Mouse (Mus musculus) neural tube, embryonic 13.5 days (tissue): ENCODE measurements around the gene Mrap2. TPM values are rescaled to one million over a fixed set of nuclear protein-coding genes. Genes with fewer than 3 reads are reported as not detected.
"Not testable (repeated sequence)": the region's sequence is repeated elsewhere in the genome, so short reads cannot be mapped to it uniquely, and the experiment has no call there.

Experiments used
- ATAC-seq: fragments of 200-750 bp; cut with Nextera tagmentation; 2 replicates; pipeline ENCODE4 v1.8.0; 2017; ENCODE audit warnings: low read depth, mild to moderate bottlenecking, moderate TSS enrichment, moderate library complexity
- H3K27ac ChIP-seq: fragments of 300-500 bp; sonication (generic); replicated peaks from 2 replicates; pipeline ENCODE4 v1.5.1; 2015; ENCODE audit warnings: moderate library complexity, mild to moderate bottlenecking, inconsistent platforms
- H3K27me3 ChIP-seq: fragments of 300-500 bp; sonication (generic); 2 replicates; pipeline ENCODE4 v1.6.1; 2015; ENCODE audit warnings: mild to moderate bottlenecking, inconsistent platforms
- H3K36me3 ChIP-seq: fragments of 300-500 bp; sonication (generic); 2 replicates; pipeline ENCODE4 v1.6.1; 2015; ENCODE audit warnings: mild to moderate bottlenecking, inconsistent platforms
- H3K4me1 ChIP-seq: fragments of 300-500 bp; sonication (generic); replicated peaks from 2 replicates; pipeline ENCODE4 v1.6.1; 2015; ENCODE audit warnings: inconsistent platforms
- H3K4me2 ChIP-seq: fragments of 300-500 bp; sonication (generic); 2 replicates; pipeline ENCODE4 v1.6.1; 2015; ENCODE audit warnings: inconsistent platforms, mild to moderate bottlenecking, moderate library complexity
- H3K4me3 ChIP-seq: fragments of 300-500 bp; sonication (generic); 2 replicates; pipeline ENCODE4 v1.5.1; 2015; ENCODE audit warnings: mild to moderate bottlenecking, inconsistent platforms
- H3K9ac ChIP-seq: fragments of 300-500 bp; sonication (generic); 2 replicates; pipeline ENCODE4 v1.6.1; 2015; ENCODE audit warnings: moderate library complexity, mild to moderate bottlenecking, inconsistent platforms
- H3K9me3 ChIP-seq: fragments of 300-500 bp; sonication (generic); 2 replicates; pipeline ENCODE4 v1.6.1; 2016; ENCODE audit warnings: inconsistent platforms
- WGBS: fragments of 180-500 bp; shearing (Covaris S2); methylation state at CpG from one replicate; pipeline ENCODE4 v1.1.7; 2015; 5-methylcytosine and 5-hydroxymethylcytosine counted together
- polyA plus RNA-seq: library from polyadenylated mRNA; unstranded; fragments of >200 nt; fragmentation: Nextera tagmentation; extraction: Ambion mirVana; gene quantifications from 2 replicates; pipeline ENCODE4 v1.2.1, GENCODE M21; 2015

Mrap2 gene
- 0.47 and 0.61 TPM in 2 replicates for polyA plus RNA-seq

- Histone ChIP-seq H3K9ac (peak within 1 kb of the TSS; percentile 44), H3K36me3 (no peaks in the 10 kb centered on the region), H3K4me1 (peaks cover 18% of the 10 kb centered on the region), H3K4me3 (peak within 1 kb of the TSS; percentile 41), H3K27me3 (peaks cover 36% of the 10 kb centered on the region), H3K4me2 (peak within 1 kb of the TSS; percentile 76), H3K27ac (no peak within 1 kb of the TSS), H3K9me3 (no peaks in the 10 kb centered on the region)
- 2% methylated on average over 29 of the region's 29 CpGs for WGBS
- peak; percentile 97 for ATAC-seq
Observed at GRCm38 (mm10) chr9:87144106-87144505, at the start of gene Mrap2. Mrap2 (plus strand) TSS chr9:87144306.

GRCm38 (mm10) chr9:87097989-87098388, 46.1 kb upstream of the Mrap2 start:
- Histone ChIP-seq H3K9me3 (no peaks in the 10 kb centered on the region), H3K36me3 (no peaks in the 10 kb centered on the region), H3K4me3 (no peak overlapping the region), H3K27ac (no peak overlapping the region), H3K4me1 (no peaks in the 10 kb centered on the region), H3K27me3 (no peaks in the 10 kb centered on the region), H3K4me2 (no peak overlapping the region), H3K9ac (no peak overlapping the region)
- WGBS = 56% methylated on average over 2 of the region's 2 CpGs
- ATAC-seq = no peak

- Histone ChIP-seq H3K4me1 (peaks cover 13% of the 10 kb centered on the region), H3K27ac (peak overlapping the region; percentile 77), H3K36me3 (no peaks in the 10 kb centered on the region), H3K27me3 (no peaks in the 10 kb centered on the region), H3K9ac (no peak overlapping the region), H3K4me3 (no peak overlapping the region), H3K4me2 (no peak overlapping the region; the same call in 1 of the 2 replicates), H3K9me3 (no peaks in the 10 kb centered on the region)
- peak; percentile 43; the same call in 1 of the 2 replicates for ATAC-seq
- 66% methylated on average over 5 of the region's 5 CpGs for WGBS
Observed at GRCm38 (mm10) chr9:87115019-87115418, 29.1 kb upstream of the Mrap2 start.

GRCm38 (mm10) chr9:87115456-87115931, 28.6 kb upstream of the Mrap2 start:
- Histone ChIP-seq H3K9me3 (no peaks in the 10 kb centered on the region), H3K9ac (no peak overlapping the region), H3K4me2 (peak overlapping the region; percentile 17), H3K36me3 (no peaks in the 10 kb centered on the region), H3K27me3 (no peaks in the 10 kb centered on the region), H3K4me3 (no peak overlapping the region), H3K27ac (peak overlapping the region; percentile 77), H3K4me1 (peaks cover 13% of the 10 kb centered on the region)
- WGBS = 33% methylated on average over 6 of the region's 6 CpGs
- ATAC-seq = peak; percentile 87

GRCm38 (mm10) chr9:87115978-87116377, 28.1 kb upstream of the Mrap2 start:
- peak; percentile 49; the same call in 1 of the 2 replicates for ATAC-seq
- no peaks in the 10 kb centered on the region for H3K36me3 ChIP-seq
- H3K4me1 ChIP-seq = peaks cover 13% of the 10 kb centered on the region
- no peaks in the 10 kb centered on the region for H3K27me3 ChIP-seq
- H3K4me2 ChIP-seq = no peak overlapping the region; the same call in 1 of the 2 replicates
- H3K9me3 ChIP-seq = no peaks in the 10 kb centered on the region
- no peak overlapping the region for H3K9ac ChIP-seq
- peak overlapping the region; percentile 57 for H3K27ac ChIP-seq
- WGBS = 50% methylated on average over 1 of the region's 1 CpGs
- H3K4me3 ChIP-seq = no peak overlapping the region

GRCm38 (mm10) chr9:87118996-87119395, 25.1 kb upstream of the Mrap2 start:
- Histone ChIP-seq H3K27me3 (no peaks in the 10 kb centered on the region), H3K9me3 (no peaks in the 10 kb centered on the region), H3K4me1 (peaks cover 13% of the 10 kb centered on the region), H3K36me3 (no peaks in the 10 kb centered on the region), H3K27ac (no peak overlapping the region), H3K9ac (no peak overlapping the region), H3K4me3 (no peak overlapping the region), H3K4me2 (no peak overlapping the region)
- 77% methylated on average over 3 of the region's 3 CpGs for WGBS
- ATAC-seq = no peak

- Histone ChIP-seq H3K9me3 (no peaks in the 10 kb centered on the region), H3K4me2 (no peak overlapping the region), H3K27ac (no peak overlapping the region), H3K36me3 (no peaks in the 10 kb centered on the region), H3K27me3 (no peaks in the 10 kb centered on the region), H3K9ac (no peak overlapping the region), H3K4me1 (no peaks in the 10 kb centered on the region), H3K4me3 (no peak overlapping the region)
- 54% methylated on average over 9 of the region's 9 CpGs for WGBS
- no peak for ATAC-seq
Observed at GRCm38 (mm10) chr9:87121956-87122493, 22.1 kb upstream of the Mrap2 start.

GRCm38 (mm10) chr9:87127046-87127445, 17.1 kb upstream of the Mrap2 start:
- 78% methylated on average over 6 of the region's 6 CpGs for WGBS
- H3K36me3 ChIP-seq, H3K4me2 ChIP-seq, H3K4me1 ChIP-seq, ATAC-seq, H3K27me3 ChIP-seq, H3K9me3 ChIP-seq, H3K4me3 ChIP-seq, H3K9ac ChIP-seq, H3K27ac ChIP-seq: not testable (repeated sequence)

- WGBS = 70% methylated on average over 14 of the region's 14 CpGs
- H3K9me3 ChIP-seq = no peaks in the 10 kb centered on the region
- H3K4me1 ChIP-seq = 0 out of 2 replicates have a peak, but pooled peaks cover 4% of the 10 kb centered on the region
- H3K36me3 ChIP-seq = no peaks in the 10 kb centered on the region
- no peaks in the 10 kb centered on the region; the same call in 1 of the 2 replicates for H3K27me3 ChIP-seq
- ATAC-seq = no peak
- no peak overlapping the region for H3K9ac ChIP-seq
- H3K4me2 ChIP-seq = no peak overlapping the region
- H3K27ac ChIP-seq = no peak overlapping the region
- H3K4me3 ChIP-seq = no peak overlapping the region
Observed at GRCm38 (mm10) chr9:87135765-87136558, 8.1 kb upstream of the Mrap2 start.

- no peak for ATAC-seq
- no peak overlapping the region for H3K27ac ChIP-seq
- H3K4me3 ChIP-seq = no peak overlapping the region
- H3K9ac ChIP-seq = no peak overlapping the region
- H3K36me3 ChIP-seq = no peaks in the 10 kb centered on the region
- H3K4me2 ChIP-seq = no peak overlapping the region
- H3K4me1 ChIP-seq = peaks cover 18% of the 10 kb centered on the region
- H3K9me3 ChIP-seq = no peaks in the 10 kb centered on the region
- 79% methylated on average over 3 of the region's 3 CpGs for WGBS
- peaks cover 36% of the 10 kb centered on the region for H3K27me3 ChIP-seq
Observed at GRCm38 (mm10) chr9:87143076-87143475, 1.0 kb upstream of the Mrap2 start.

- Histone ChIP-seq H3K9ac (peak overlapping the region; percentile 44), H3K4me2 (peak overlapping the region; percentile 76), H3K4me3 (peak overlapping the region; percentile 41), H3K36me3 (no peaks in the 10 kb centered on the region), H3K9me3 (no peaks in the 10 kb centered on the region), H3K27ac (no peak overlapping the region), H3K27me3 (peaks cover 36% of the 10 kb centered on the region), H3K4me1 (peaks cover 18% of the 10 kb centered on the region)
- WGBS = under 1% methylated on average over 19 of the region's 19 CpGs
- peak; percentile 62 for ATAC-seq
Observed at GRCm38 (mm10) chr9:87144532-87144931, 426 bp downstream of the Mrap2 start.

- Histone ChIP-seq H3K27ac (no peak overlapping the region), H3K4me3 (peak overlapping the region; percentile 41), H3K4me1 (peaks cover 18% of the 10 kb centered on the region), H3K4me2 (peak overlapping the region; percentile 76), H3K36me3 (no peaks in the 10 kb centered on the region), H3K27me3 (peaks cover 36% of the 10 kb centered on the region), H3K9ac (peak overlapping the region; percentile 44), H3K9me3 (no peaks in the 10 kb centered on the region)
- 3% methylated on average over 15 of the region's 15 CpGs for WGBS
- ATAC-seq = peak; percentile 38; the same call in 1 of the 2 replicates
Observed at GRCm38 (mm10) chr9:87145180-87145579, 1.1 kb downstream of the Mrap2 start.
